Mouse (Mus musculus): ENCODE measurements around the gene Mroh7. TPM values are rescaled to one million over a fixed set of nuclear protein-coding genes. Genes with fewer than 3 reads are reported as not detected.

Mroh7 gene
- total and polyA plus RNA-seq, 2 experiments from 2014 or later: 0.59 to 0.99 TPM

GRCm38 (mm10) chr4:106703956-106704355, 26.8 kb downstream of the Mroh7 start:
- H3K4me1 ChIP-seq (ENCODE audit: insufficient read depth, low read length): peaks cover 29% of the 10 kb centered on the region
- H3K36me3 ChIP-seq (ENCODE audit: insufficient read depth, low read length): no peaks in the 10 kb centered on the region
- no peaks in the 10 kb centered on the region for H3K9me3 ChIP-seq (ENCODE audit: low read length)
- no peaks in the 10 kb centered on the region for H3K27me3 ChIP-seq (ENCODE audit: insufficient read depth, low read length)
- no peak overlapping the region for H3K4me3 ChIP-seq (ENCODE audit: low read length)
- no peak overlapping the region for H3K4me2 ChIP-seq (ENCODE audit: low read depth, low read length)
- H3K27ac ChIP-seq: peak overlapping the region; percentile 79
- ATAC-seq: no peak
- peak; percentile 17 for DNase-seq (ENCODE audit: low spot score)
- WGBS: 61% methylated on average over 10 of the region's 10 CpGs
- H3K9ac ChIP-seq (replicated peaks; ENCODE audit: low read length): no peak overlapping the region
- no peak for TF ChIP-seq CTCF (IDR thresholded peaks at IDR 0.05; ENCODE audit: low read depth)

GRCm38 (mm10) chr4:106700798-106701197, 29.9 kb downstream of the Mroh7 start:
- Histone ChIP-seq H3K4me1 (ENCODE audit: insufficient read depth, low read length) (peaks cover 29% of the 10 kb centered on the region), H3K27ac (peak overlapping the region; percentile 48; the same call in 1 of the 2 replicates), H3K27me3 (ENCODE audit: insufficient read depth, low read length) (no peaks in the 10 kb centered on the region), H3K36me3 (ENCODE audit: insufficient read depth, low read length) (no peaks in the 10 kb centered on the region), H3K9me3 (ENCODE audit: low read length) (no peaks in the 10 kb centered on the region), H3K4me2 (ENCODE audit: low read depth, low read length) (no peak overlapping the region), H3K4me3 (ENCODE audit: low read length) (no peak overlapping the region), H3K9ac (replicated peaks; ENCODE audit: low read length) (no peak overlapping the region)
- TF ChIP-seq CTCF (IDR thresholded peaks at IDR 0.05; ENCODE audit: low read depth): no peak
- no peak for ATAC-seq
- WGBS: 36% methylated on average over 4 of the region's 4 CpGs
- peak; percentile 66 for DNase-seq (ENCODE audit: low spot score)

GRCm38 (mm10) chr4:106699989-106700388, 30.7 kb downstream of the Mroh7 start:
- ATAC-seq: peak; percentile 36
- WGBS: 14% methylated on average over 9 of the region's 9 CpGs
- no peak overlapping the region for H3K4me2 ChIP-seq (ENCODE audit: low read depth, low read length)

GRCm38 (mm10) chr4:106693841-106694430, 36.8 kb downstream of the Mroh7 start:
- ATAC-seq: no peak
- no peak overlapping the region for H3K27ac ChIP-seq
- no peak overlapping the region for H3K9ac ChIP-seq (replicated peaks; ENCODE audit: low read length)
- no peak overlapping the region for H3K4me2 ChIP-seq (ENCODE audit: low read depth, low read length)
- no peaks in the 10 kb centered on the region for H3K4me1 ChIP-seq (ENCODE audit: insufficient read depth, low read length)
- no peak for DNase-seq (ENCODE audit: low spot score)
- no peaks in the 10 kb centered on the region for H3K9me3 ChIP-seq (ENCODE audit: low read length)
- no peaks in the 10 kb centered on the region for H3K27me3 ChIP-seq (ENCODE audit: insufficient read depth, low read length)
- no peak for TF ChIP-seq CTCF (IDR thresholded peaks at IDR 0.05; ENCODE audit: low read depth)
- H3K36me3 ChIP-seq (ENCODE audit: insufficient read depth, low read length): no peaks in the 10 kb centered on the region
- WGBS: 83% methylated on average over 15 of the region's 15 CpGs
- H3K4me3 ChIP-seq (ENCODE audit: low read length): no peak overlapping the region

More at GRCm38 (mm10) chr4:106699989-106700388, 30.7 kb downstream of the Mroh7 start:
- H3K4me3 ChIP-seq (ENCODE audit: low read length): no peak overlapping the region
- no peaks in the 10 kb centered on the region for H3K36me3 ChIP-seq (ENCODE audit: insufficient read depth, low read length)
- H3K27me3 ChIP-seq (ENCODE audit: insufficient read depth, low read length): no peaks in the 10 kb centered on the region
- no peaks in the 10 kb centered on the region for H3K9me3 ChIP-seq (ENCODE audit: low read length)
- peaks cover 21% of the 10 kb centered on the region for H3K4me1 ChIP-seq (ENCODE audit: insufficient read depth, low read length)
- TF ChIP-seq CTCF (IDR thresholded peaks at IDR 0.05; ENCODE audit: low read depth): peak; percentile 74
- H3K27ac ChIP-seq: 0 out of 2 replicates have a peak overlapping the region, but pooled peaks have one; percentile 11
- no peak overlapping the region for H3K9ac ChIP-seq (replicated peaks; ENCODE audit: low read length)
- DNase-seq (ENCODE audit: low spot score): peak; percentile 63

GRCm38 (mm10) chr4:106688636-106689296, 42.0 kb downstream of the Mroh7 start:
- DNase-seq (ENCODE audit: low spot score) (no peak), ATAC-seq (no peak)
- Histone ChIP-seq H3K27ac (no peak overlapping the region), H3K27me3 (ENCODE audit: insufficient read depth, low read length) (no peaks in the 10 kb centered on the region), H3K4me2 (ENCODE audit: low read depth, low read length) (no peak overlapping the region), H3K4me1 (ENCODE audit: insufficient read depth, low read length) (no peaks in the 10 kb centered on the region), H3K9me3 (ENCODE audit: low read length) (no peaks in the 10 kb centered on the region), H3K9ac (replicated peaks; ENCODE audit: low read length) (no peak overlapping the region), H3K4me3 (ENCODE audit: low read length) (no peak overlapping the region), H3K36me3 (ENCODE audit: insufficient read depth, low read length) (no peaks in the 10 kb centered on the region)
- no peak for TF ChIP-seq CTCF (IDR thresholded peaks at IDR 0.05; ENCODE audit: low read depth)
- 54% methylated on average over 3 of the region's 3 CpGs for WGBS

- no peak for TF ChIP-seq CTCF (IDR thresholded peaks at IDR 0.05; ENCODE audit: low read depth)
- ATAC-seq: no peak
- WGBS: 57% methylated on average over 2 of the region's 2 CpGs
Measured at GRCm38 (mm10) chr4:106680955-106681354, 49.8 kb downstream of the Mroh7 start.

GRCm38 (mm10) chr4:106679152-106679551, 51.6 kb downstream of the Mroh7 start:
- ATAC-seq: no peak; the same call in 1 of the 2 replicates
- Histone ChIP-seq H3K9ac (replicated peaks; ENCODE audit: low read length) (peak overlapping the region; percentile 77; the same call in 1 of the 2 replicates), H3K9me3 (ENCODE audit: low read length) (no peaks in the 10 kb centered on the region), H3K4me2 (ENCODE audit: low read depth, low read length) (peak overlapping the region; percentile 93), H3K36me3 (ENCODE audit: insufficient read depth, low read length) (peaks cover 7% of the 10 kb centered on the region), H3K4me1 (ENCODE audit: insufficient read depth, low read length) (peaks cover 6% of the 10 kb centered on the region; the same call in 1 of the 2 replicates), H3K4me3 (ENCODE audit: low read length) (peak overlapping the region; percentile 92), H3K27ac (no peak overlapping the region), H3K27me3 (ENCODE audit: insufficient read depth, low read length) (no peaks in the 10 kb centered on the region)
- no peak for DNase-seq (ENCODE audit: low spot score)
- WGBS: 55% methylated on average over 3 of the region's 3 CpGs
- no peak for TF ChIP-seq CTCF (IDR thresholded peaks at IDR 0.05; ENCODE audit: low read depth)

More at GRCm38 (mm10) chr4:106680955-106681354, 49.8 kb downstream of the Mroh7 start:
- H3K36me3 ChIP-seq (ENCODE audit: insufficient read depth, low read length): 0 out of 2 replicates have a peak, but pooled peaks cover 5% of the 10 kb centered on the region
- no peak overlapping the region for H3K4me3 ChIP-seq (ENCODE audit: low read length)
- H3K4me2 ChIP-seq (ENCODE audit: low read depth, low read length): no peak overlapping the region
- no peaks in the 10 kb centered on the region for H3K27me3 ChIP-seq (ENCODE audit: insufficient read depth, low read length)
- H3K4me1 ChIP-seq (ENCODE audit: insufficient read depth, low read length): peaks cover 6% of the 10 kb centered on the region; the same call in 1 of the 2 replicates
- DNase-seq (ENCODE audit: low spot score): no peak
- no peak overlapping the region for H3K9ac ChIP-seq (replicated peaks; ENCODE audit: low read length)
- H3K27ac ChIP-seq: no peak overlapping the region
- no peaks in the 10 kb centered on the region for H3K9me3 ChIP-seq (ENCODE audit: low read length)

Data from hindbrain, postnatal 0 days (tissue).